Mouse (Mus musculus): ENCODE data around the gene Ak5. TPM values are rescaled to one million over a fixed set of nuclear protein-coding genes. Genes with fewer than 3 reads are reported as not detected.
A peak's percentile ranks its signal among the peaks of the same experiment; 100 is the strongest.
"Not testable (repeated sequence)": the region's sequence is repeated elsewhere in the genome, so short reads cannot be mapped to it uniquely, and the experiment has no call there.

Gene Ak5
- total RNA-seq (2021): 100 to 1,000 TPM; 139 to 148 TPM
- long read RNA-seq, experiment 1, transcript Ak5-201 (14 exons, 3,323 nt): major isoform, 221 of 267 reads
- long read RNA-seq, experiment 1, partial matches to known transcripts: 18 of 267 reads
- long read RNA-seq, experiment 1, other reads (novel, unspliced or antisense): 28 of 267 reads
- long read RNA-seq, experiment 2, transcript Ak5-201 (14 exons, 3,323 nt): major isoform, 175 of 225 reads
- long read RNA-seq, experiment 2, partial matches to known transcripts: 18 of 225 reads
- long read RNA-seq, experiment 2, other reads (novel, unspliced or antisense): 32 of 225 reads

- no peak for TF ChIP-seq CTCF (IDR thresholded peaks at IDR 0.05)
- intact Hi-C loops (cut with DNase I): loop anchor here (5.0 kb wide), 3 partner anchors 44 to 191 kb away; partner anchors contain the start of gene Pigk
- peak within 1 kb of the TSS; percentile 63 for H3K4me3 ChIP-seq
- peak within 1 kb of the TSS; percentile 89 for H3K27ac ChIP-seq
- DNase-seq (ENCODE audit: extremely low spot score in 1 of 2, low spot score in 2 of 2): no peak
Measured at GRCm38 (mm10) chr3:152668239-152668638, at the start of gene Ak5. Ak5 (minus strand) TSS chr3:152668360.

GRCm38 (mm10) chr3:152713991-152714902, 46.1 kb upstream of the Ak5 start, which contains the start of gene Pigk:
Pigk (plus strand) TSS chr3:152714100.
- intact Hi-C loops (cut with DNase I): loop anchor here (5.0 kb wide), 1 partner anchor 47 kb away; the partner anchor contains the start of gene Ak5
- H3K27ac ChIP-seq: peak within 1 kb of the TSS; percentile 70
- no peak for TF ChIP-seq CTCF (IDR thresholded peaks at IDR 0.05)
- peak within 1 kb of the TSS; percentile 94 for H3K4me3 ChIP-seq
- peak; percentile 88 to 93 for DNase-seq (ENCODE audit: extremely low spot score in 1 of 2, low spot score in 2 of 2)

- intact Hi-C loops (cut with DNase I): loop anchor here (5.0 kb wide), 1 partner anchor 46 kb away; the partner anchor contains the start of gene Ak5
- Histone ChIP-seq H3K27ac (no peak overlapping the region), H3K4me3 (no peak overlapping the region)
- no peak for DNase-seq (ENCODE audit: extremely low spot score in 1 of 2, low spot score in 2 of 2)
- TF ChIP-seq CTCF (IDR thresholded peaks at IDR 0.05): no peak
Measured at GRCm38 (mm10) chr3:152712957-152713356, 44.8 kb upstream of the Ak5 start.

DNA sequence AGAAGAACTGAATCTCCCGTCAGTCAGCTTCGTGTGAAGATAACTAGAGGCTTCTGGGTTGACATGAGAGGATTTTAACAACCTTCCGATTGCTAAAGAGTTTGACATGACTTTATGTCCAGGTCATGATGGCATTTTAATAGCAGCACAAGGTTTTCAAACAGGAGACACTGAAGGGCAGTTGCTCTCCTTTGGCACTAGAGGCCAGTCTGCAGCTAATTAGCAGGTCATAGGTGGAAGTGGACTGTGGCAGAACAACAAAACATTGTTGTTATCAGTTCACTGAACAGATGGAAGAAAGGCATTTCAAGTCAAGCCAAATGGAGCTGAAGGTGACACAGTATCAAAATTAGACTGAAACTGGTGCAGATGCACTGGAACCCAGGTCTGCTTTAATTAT, 41.8 kb upstream of the Ak5 start:
- TF ChIP-seq CTCF (IDR thresholded peaks at IDR 0.05): peak; percentile 32
- H3K27ac ChIP-seq: no peak overlapping the region
- intact Hi-C loops (cut with DNase I): loop anchor here (5.0 kb wide), 1 partner anchor 43 kb away; the partner anchor contains the start of gene Ak5
- no peak for DNase-seq (ENCODE audit: extremely low spot score in 1 of 2, low spot score in 2 of 2)
- H3K4me3 ChIP-seq: no peak overlapping the region

- H3K4me3 ChIP-seq: no peak overlapping the region
- intact Hi-C loops (cut with DNase I): no loop called here
- H3K27ac ChIP-seq: no peak overlapping the region
- no peak for DNase-seq (ENCODE audit: extremely low spot score in 1 of 2, low spot score in 2 of 2)
- TF ChIP-seq CTCF (IDR thresholded peaks at IDR 0.05): no peak
Measured at GRCm38 (mm10) chr3:152707321-152707823, 39.2 kb upstream of the Ak5 start.

GRCm38 (mm10) chr3:152706901-152707300, 38.7 kb upstream of the Ak5 start:
- TF ChIP-seq CTCF (IDR thresholded peaks at IDR 0.05): no peak
- H3K4me3 ChIP-seq: no peak overlapping the region
- H3K27ac ChIP-seq: no peak overlapping the region
- intact Hi-C loops (cut with DNase I): no loop called here
- DNase-seq (ENCODE audit: extremely low spot score in 1 of 2, low spot score in 2 of 2): no peak

DNA sequence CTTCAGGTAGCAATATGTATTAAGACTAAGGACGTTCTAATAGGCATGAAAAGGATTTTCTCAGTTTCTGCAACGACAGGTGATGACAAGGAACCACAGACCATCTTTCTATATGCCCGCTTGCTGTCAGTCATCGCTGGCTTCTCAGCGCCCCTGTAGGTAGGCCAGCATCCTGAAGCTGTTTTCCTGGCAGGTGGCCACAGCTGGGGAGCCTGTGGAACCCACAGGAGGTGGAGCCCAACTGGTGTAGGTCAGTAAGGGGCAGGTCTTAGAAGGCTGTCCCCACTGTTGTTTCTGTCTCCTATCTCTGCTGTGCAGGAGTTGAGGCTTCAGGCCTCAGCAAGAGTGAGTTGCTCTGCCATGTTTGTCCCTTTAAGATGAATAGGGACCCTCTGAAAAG, 37.7 kb upstream of the Ak5 start:
- no peak for TF ChIP-seq CTCF (IDR thresholded peaks at IDR 0.05)

DNA sequence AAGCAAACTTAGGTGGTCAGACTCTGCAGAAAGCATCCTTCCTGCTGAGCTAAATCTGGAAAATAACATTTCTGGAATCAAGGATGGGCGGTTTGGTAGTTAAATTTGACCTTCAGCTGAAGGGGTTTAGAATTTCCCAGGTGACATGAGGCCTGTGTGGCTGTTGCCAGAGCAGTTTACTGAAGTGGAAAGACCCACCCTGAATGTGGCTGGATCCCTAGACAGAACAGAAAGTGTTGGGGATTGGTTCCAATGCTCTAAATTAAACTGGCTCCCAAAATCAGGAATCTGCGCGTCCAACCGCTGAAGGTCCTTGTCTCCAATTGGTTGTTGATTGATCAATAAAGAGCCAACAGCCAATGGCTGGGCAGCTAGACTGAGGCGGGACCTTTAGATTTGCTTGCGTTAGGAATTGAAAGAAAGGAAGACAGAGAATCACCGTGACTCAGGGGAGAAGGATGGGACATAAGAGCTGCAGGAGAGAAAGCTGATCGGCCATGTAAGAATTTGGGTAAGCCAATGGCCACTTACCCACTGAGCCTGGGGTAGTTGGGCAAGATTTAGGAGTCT, 34.2 kb upstream of the Ak5 start:
- no peak for DNase-seq (ENCODE audit: extremely low spot score in 1 of 2, low spot score in 2 of 2)
- no peak for TF ChIP-seq CTCF (IDR thresholded peaks at IDR 0.05)
- intact Hi-C loops (cut with DNase I): no loop called here
- Histone ChIP-seq H3K4me3 (no peak overlapping the region), H3K27ac (no peak overlapping the region)

More for the DNA sequence above, 37.7 kb upstream of the Ak5 start:
- no peak for DNase-seq (ENCODE audit: extremely low spot score in 1 of 2, low spot score in 2 of 2)
- H3K4me3 ChIP-seq: no peak overlapping the region
- intact Hi-C loops (cut with DNase I): no loop called here
- no peak overlapping the region for H3K27ac ChIP-seq

DNA sequence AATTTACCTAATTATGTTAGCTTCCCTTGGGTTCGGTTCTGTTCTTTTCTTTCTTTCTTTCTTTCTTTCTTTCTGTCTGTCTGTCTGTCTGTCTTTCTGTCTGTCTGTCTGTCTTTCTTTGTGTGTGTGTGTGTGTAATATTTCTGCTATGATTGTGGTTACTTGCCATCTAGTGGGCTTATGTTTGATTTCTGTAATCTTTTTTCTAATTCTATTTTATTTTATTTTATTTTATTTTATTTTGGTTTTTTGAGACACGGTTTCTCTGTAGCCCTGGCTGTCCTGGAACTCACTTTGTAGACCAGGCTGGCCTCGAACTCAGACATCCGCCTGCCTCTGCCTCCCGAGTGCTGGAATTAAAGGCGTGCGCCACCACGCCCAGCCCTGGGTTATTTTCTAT, 33.4 kb upstream of the Ak5 start:
- intact Hi-C loops (cut with DNase I); H3K4me3 ChIP-seq; H3K27ac ChIP-seq: not testable (repeated sequence)

DNA sequence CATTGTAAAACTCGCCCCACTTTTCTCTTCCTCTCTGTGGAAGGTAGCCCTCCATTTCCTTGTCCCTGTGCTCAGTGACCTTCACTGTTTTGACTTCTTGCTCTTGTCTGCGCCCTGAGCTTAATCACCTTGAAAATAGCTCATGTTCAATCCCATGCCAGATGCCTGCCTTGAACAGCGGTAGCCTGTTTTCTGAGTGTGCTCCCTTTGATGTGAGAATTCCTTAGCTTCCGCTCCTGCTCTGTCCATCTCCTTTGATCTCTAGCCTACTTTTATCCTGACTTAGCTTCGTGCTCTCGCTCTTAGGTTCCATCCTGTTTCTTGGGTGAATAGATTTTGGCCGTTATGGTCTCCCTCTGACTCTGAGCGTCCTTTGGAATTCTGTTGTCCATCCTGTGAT, 31.1 kb upstream of the Ak5 start:
- DNase-seq (ENCODE audit: extremely low spot score in 1 of 2, low spot score in 2 of 2): no peak
- intact Hi-C loops (cut with DNase I): no loop called here
- no peak overlapping the region for H3K27ac ChIP-seq
- no peak overlapping the region for H3K4me3 ChIP-seq
- TF ChIP-seq CTCF (IDR thresholded peaks at IDR 0.05): no peak

More for the DNA sequence above, 33.4 kb upstream of the Ak5 start:
- DNase-seq (ENCODE audit: extremely low spot score in 1 of 2, low spot score in 2 of 2): not testable (repeated sequence)

DNA sequence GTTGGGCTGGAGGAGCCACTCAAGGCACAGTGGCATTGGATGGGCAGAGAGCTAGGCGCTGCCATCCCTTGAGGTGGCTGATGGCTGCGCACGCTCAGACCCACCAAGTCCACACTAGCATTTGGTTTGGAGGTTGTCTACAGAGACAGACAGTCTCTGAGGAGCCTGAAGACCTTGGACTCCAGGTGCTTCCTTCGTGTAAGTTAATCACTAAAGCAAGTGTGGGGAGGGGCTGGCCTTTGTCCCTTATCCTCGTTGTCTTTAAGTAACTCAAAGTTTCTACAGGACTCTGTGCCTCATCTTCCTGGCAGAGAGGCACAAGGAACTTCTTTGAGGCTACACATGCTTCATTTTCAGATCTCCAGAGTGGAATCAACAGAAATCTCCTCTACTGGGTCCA, 29.9 kb upstream of the Ak5 start:
- no peak overlapping the region for H3K27ac ChIP-seq
- no peak for DNase-seq (ENCODE audit: extremely low spot score in 1 of 2, low spot score in 2 of 2)
- intact Hi-C loops (cut with DNase I): no loop called here
- no peak overlapping the region for H3K4me3 ChIP-seq
- TF ChIP-seq CTCF (IDR thresholded peaks at IDR 0.05): no peak

Data from left cerebral cortex, adult 2 months (tissue).